Mouse (Mus musculus) kidney, embryonic 14.5 days (tissue): ENCODE results near the gene Secisbp2l. TPM values are rescaled to one million over a fixed set of nuclear protein-coding genes. Genes with fewer than 3 reads are reported as not detected.

Experiments
- ATAC-seq: fragments of 200-750 bp; cut with Nextera tagmentation; 2 replicates; pipeline ENCODE4 v1.8.0; 2017; ENCODE audit warnings: moderate number of reproducible peaks, mild to moderate bottlenecking, moderate TSS enrichment, moderate library complexity; ENCODE audit not compliant: low FRiP score, low TSS enrichment
- H3K27ac ChIP-seq: fragments of 300-500 bp; sonication (generic); 2 replicates; pipeline ENCODE4 v1.5.1; 2014; ENCODE audit warnings: low read depth, mild to moderate bottlenecking, low read length, moderate library complexity, mixed read lengths
- H3K27me3 ChIP-seq: fragments of 300-500 bp; sonication (generic); 2 replicates; pipeline ENCODE4 v1.6.1; 2014; ENCODE audit warnings: mild to moderate bottlenecking, low read length; ENCODE audit not compliant: control insufficient read depth, insufficient read depth
- H3K36me3 ChIP-seq: fragments of 300-500 bp; sonication (generic); 2 replicates; pipeline ENCODE4 v1.6.1; 2014; ENCODE audit warnings: low read length, mixed read lengths; ENCODE audit not compliant: control insufficient read depth, insufficient read depth
- H3K4me1 ChIP-seq: fragments of 300-500 bp; sonication (generic); 2 replicates; pipeline ENCODE4 v1.6.1; 2014; ENCODE audit warnings: low read length, mixed read lengths; ENCODE audit not compliant: control insufficient read depth, insufficient read depth
- H3K4me2 ChIP-seq: fragments of 300-500 bp; sonication (generic); replicated peaks from 2 replicates; pipeline ENCODE4 v1.6.1; 2014; ENCODE audit warnings: low read depth, mild to moderate bottlenecking, low read length
- H3K4me3 ChIP-seq: fragments of 300-500 bp; sonication (generic); 2 replicates; pipeline ENCODE4 v1.5.1; 2014; ENCODE audit warnings: mild to moderate bottlenecking, low read length
- H3K9ac ChIP-seq: fragments of 300-500 bp; sonication (generic); 2 replicates; pipeline ENCODE4 v1.6.1; 2014; ENCODE audit warnings: low read depth, mild to moderate bottlenecking, low read length, moderate library complexity
- H3K9me3 ChIP-seq: fragments of 300-500 bp; sonication (generic); 2 replicates; pipeline ENCODE4 v1.6.1; 2016; ENCODE audit warnings: low read length; ENCODE audit not compliant: control insufficient read depth
- WGBS: fragments of 180-500 bp; shearing (Covaris S2); extraction: QIAGEN DNeasy Blood & Tissue Kit; methylation state at CpG from one replicate; pipeline ENCODE4 v1.1.7; 2014; 5-methylcytosine and 5-hydroxymethylcytosine counted together
- polyA plus RNA-seq: library from polyadenylated mRNA; unstranded; fragments of >200 nt; fragmentation: Nextera tagmentation; extraction: Ambion mirVana; gene quantifications from 2 replicates; pipeline ENCODE4 v1.2.1, GENCODE M21; 2014

Gene Secisbp2l
- polyA plus RNA-seq, 1 experiment from 2014 or later, result 26.7 TPM

- no peak for ATAC-seq
- Histone ChIP-seq H3K4me2 (no peak overlapping the region), H3K4me3 (no peak overlapping the region), H3K9ac (no peak overlapping the region), H3K27ac (no peak overlapping the region), H3K27me3 (no peaks in the 10 kb centered on the region), H3K9me3 (no peaks in the 10 kb centered on the region), H3K36me3 (no peaks in the 10 kb centered on the region), H3K4me1 (peaks cover 5% of the 10 kb centered on the region; the same call in 1 of the 2 replicates)
- WGBS, result 94% methylated on average over 4 of the region's 4 CpGs
Observed at GRCm38 (mm10) chr2:125790242-125790641, 7.6 kb upstream of the Secisbp2l start.

GRCm38 (mm10) chr2:125789265-125789664 lies 6.6 kb upstream of the Secisbp2l start:
- 54% methylated on average over 5 of the region's 5 CpGs for WGBS
- ATAC-seq, result no peak

GRCm38 (mm10) chr2:125788785-125789184 lies 6.1 kb upstream of the Secisbp2l start:
- Histone ChIP-seq H3K4me3 (no peak overlapping the region), H3K4me2 (no peak overlapping the region), H3K36me3 (no peaks in the 10 kb centered on the region), H3K4me1 (peaks cover 3% of the 10 kb centered on the region; the same call in 1 of the 2 replicates), H3K9me3 (no peaks in the 10 kb centered on the region), H3K27me3 (no peaks in the 10 kb centered on the region), H3K27ac (no peak overlapping the region), H3K9ac (no peak overlapping the region)
- WGBS, result 48% methylated on average over 3 of the region's 3 CpGs
- ATAC-seq, result no peak

More at GRCm38 (mm10) chr2:125789265-125789664, 6.6 kb upstream of the Secisbp2l start:
- no peaks in the 10 kb centered on the region for H3K36me3 ChIP-seq
- no peaks in the 10 kb centered on the region for H3K9me3 ChIP-seq
- H3K4me3 ChIP-seq, result no peak overlapping the region
- H3K27me3 ChIP-seq, result no peaks in the 10 kb centered on the region
- no peak overlapping the region for H3K9ac ChIP-seq
- H3K4me2 ChIP-seq, result no peak overlapping the region
- H3K27ac ChIP-seq, result no peak overlapping the region
- peaks cover 8% of the 10 kb centered on the region; the same call in 1 of the 2 replicates for H3K4me1 ChIP-seq

GRCm38 (mm10) chr2:125788351-125788750 lies 5.7 kb upstream of the Secisbp2l start:
- H3K27ac ChIP-seq, result no peak overlapping the region
- 0 out of 2 replicates have a peak, but pooled peaks cover 2% of the 10 kb centered on the region for H3K4me1 ChIP-seq
- no peak overlapping the region for H3K9ac ChIP-seq
- H3K9me3 ChIP-seq, result no peaks in the 10 kb centered on the region
- H3K36me3 ChIP-seq, result no peaks in the 10 kb centered on the region
- no peak for ATAC-seq
- H3K4me3 ChIP-seq, result no peak overlapping the region
- H3K27me3 ChIP-seq, result no peaks in the 10 kb centered on the region
- H3K4me2 ChIP-seq, result no peak overlapping the region

DNA sequence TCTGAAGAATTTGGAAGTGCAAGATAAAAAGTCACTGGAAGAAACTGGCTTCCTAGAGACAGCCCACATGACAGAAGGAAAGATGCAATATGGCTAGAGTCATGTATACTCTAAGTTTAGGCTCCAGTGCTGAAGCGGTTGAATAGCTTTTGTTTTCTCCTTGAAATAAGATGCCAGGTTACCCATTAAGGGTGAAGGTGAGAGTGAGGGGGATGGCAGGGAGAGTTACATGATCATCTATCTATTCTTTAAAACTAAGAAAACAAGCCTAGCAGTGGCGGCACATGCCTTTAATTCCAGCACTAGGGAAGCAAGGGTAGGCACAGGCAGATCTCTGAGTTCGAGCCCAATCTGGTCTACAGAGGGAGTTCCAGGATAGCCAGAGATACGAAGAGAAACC lies 2.4 kb upstream of the Secisbp2l start:
- no peaks in the 10 kb centered on the region for H3K36me3 ChIP-seq
- no peaks in the 10 kb centered on the region for H3K27me3 ChIP-seq
- H3K9me3 ChIP-seq, result no peaks in the 10 kb centered on the region
- no peak overlapping the region for H3K4me2 ChIP-seq
- peak overlapping the region; percentile 47; the same call in 1 of the 2 replicates for H3K27ac ChIP-seq
- no peak overlapping the region for H3K9ac ChIP-seq
- H3K4me1 ChIP-seq, result peaks cover 19% of the 10 kb centered on the region
- ATAC-seq, result no peak
- no peak overlapping the region for H3K4me3 ChIP-seq
- WGBS, result 40% methylated on average over 4 of the region's 4 CpGs

- Histone ChIP-seq H3K36me3 (no peaks in the 10 kb centered on the region), H3K4me3 (no peak overlapping the region), H3K27me3 (no peaks in the 10 kb centered on the region), H3K9ac (no peak overlapping the region), H3K4me2 (no peak overlapping the region), H3K9me3 (no peaks in the 10 kb centered on the region), H3K4me1 (peaks cover 19% of the 10 kb centered on the region), H3K27ac (peak overlapping the region; percentile 47; the same call in 1 of the 2 replicates)
- no peak for ATAC-seq
- WGBS, result 34% methylated on average over 4 of the region's 4 CpGs
Observed at GRCm38 (mm10) chr2:125784392-125784791, 1.7 kb upstream of the Secisbp2l start.

DNA sequence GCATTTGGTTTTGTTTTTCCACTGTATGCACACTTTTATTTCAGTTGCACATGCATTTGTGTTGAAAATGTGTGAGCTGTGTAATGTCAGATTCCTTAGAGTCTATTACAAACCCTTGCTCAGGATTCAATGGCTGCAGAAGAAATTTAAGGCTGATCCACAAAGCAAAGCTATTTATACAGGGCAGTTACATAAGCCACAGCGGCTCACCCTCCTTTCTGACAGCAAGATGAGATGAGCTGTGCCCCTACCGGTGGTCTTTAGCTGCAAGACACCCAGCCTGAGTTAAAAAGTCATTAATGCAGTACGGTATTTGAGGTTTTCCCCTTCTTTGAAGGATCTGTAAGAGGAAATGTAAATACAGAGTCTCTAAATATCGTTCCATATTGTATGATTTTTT lies 1.2 kb upstream of the Secisbp2l start:
- H3K4me2 ChIP-seq, result no peak overlapping the region
- no peaks in the 10 kb centered on the region for H3K36me3 ChIP-seq
- H3K4me3 ChIP-seq, result no peak overlapping the region
- H3K9me3 ChIP-seq, result no peaks in the 10 kb centered on the region
- H3K4me1 ChIP-seq, result peaks cover 19% of the 10 kb centered on the region
- no peak for ATAC-seq
- H3K27me3 ChIP-seq, result no peaks in the 10 kb centered on the region
- no peak overlapping the region for H3K27ac ChIP-seq
- 46% methylated on average over 4 of the region's 4 CpGs for WGBS
- H3K9ac ChIP-seq, result no peak overlapping the region

GRCm38 (mm10) chr2:125781978-125782718 lies 522 bp downstream of the Secisbp2l start:
- H3K27me3 ChIP-seq, result no peaks in the 10 kb centered on the region
- peaks cover 19% of the 10 kb centered on the region for H3K4me1 ChIP-seq
- H3K36me3 ChIP-seq, result no peaks in the 10 kb centered on the region
- peak overlapping the region; percentile 70 for H3K9ac ChIP-seq
- ATAC-seq, result peak; percentile 75; the same call in 1 of the 2 replicates
- peak overlapping the region; percentile 76; the same call in 1 of the 2 replicates for H3K27ac ChIP-seq
- H3K4me3 ChIP-seq, result peak overlapping the region; percentile 64
- no peaks in the 10 kb centered on the region for H3K9me3 ChIP-seq
- peak overlapping the region; percentile 62 for H3K4me2 ChIP-seq
- WGBS, result 1% methylated on average over 43 of the region's 44 CpGs

- peaks cover 19% of the 10 kb centered on the region for H3K4me1 ChIP-seq
- ATAC-seq, result no peak
- H3K9me3 ChIP-seq, result no peaks in the 10 kb centered on the region
- no peaks in the 10 kb centered on the region for H3K27me3 ChIP-seq
- H3K9ac ChIP-seq, result no peak overlapping the region; the same call in 1 of the 2 replicates
- H3K27ac ChIP-seq, result no peak overlapping the region
- H3K4me3 ChIP-seq, result peak overlapping the region; percentile 64; the same call in 1 of the 2 replicates
- H3K36me3 ChIP-seq, result no peaks in the 10 kb centered on the region
- H3K4me2 ChIP-seq, result peak overlapping the region; percentile 62
- WGBS, result 69% methylated on average over 2 of the region's 2 CpGs
Observed at GRCm38 (mm10) chr2:125781006-125781405, 1.7 kb downstream of the Secisbp2l start.
